Mouse (Mus musculus) embryo, embryonic 11.5 days (tissue): ENCODE data around the gene Bmpr1a.

ENCODE experiments used
- DNase-seq: peaks from one replicate; pipeline ENCODE4 v3.0.0-alpha.2; 2012; ENCODE audit warnings: low read depth, low spot score

Gene Bmpr1a

DNA sequence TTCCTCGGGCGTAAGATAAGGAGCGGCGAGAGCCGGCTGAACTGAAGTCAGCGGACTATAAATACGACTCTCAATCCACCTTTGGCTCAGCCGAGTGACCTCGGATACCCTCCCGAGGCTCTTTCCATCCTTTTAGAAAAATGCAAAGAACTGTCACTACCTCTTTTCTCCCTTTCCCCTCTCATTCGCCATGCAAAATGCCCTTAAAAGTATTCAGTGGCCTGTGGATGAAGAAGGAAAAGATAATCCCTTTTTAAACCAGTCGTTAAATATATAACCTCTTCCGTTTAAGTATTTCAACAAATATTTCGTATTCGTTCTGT lies at the start of gene Bmpr1a:
Gene Bmpr1a, minus strand, starts transcription at position 17 of the 323 bp plus-strand sequence.
- peak; percentile 44 for DNase-seq

DNA sequence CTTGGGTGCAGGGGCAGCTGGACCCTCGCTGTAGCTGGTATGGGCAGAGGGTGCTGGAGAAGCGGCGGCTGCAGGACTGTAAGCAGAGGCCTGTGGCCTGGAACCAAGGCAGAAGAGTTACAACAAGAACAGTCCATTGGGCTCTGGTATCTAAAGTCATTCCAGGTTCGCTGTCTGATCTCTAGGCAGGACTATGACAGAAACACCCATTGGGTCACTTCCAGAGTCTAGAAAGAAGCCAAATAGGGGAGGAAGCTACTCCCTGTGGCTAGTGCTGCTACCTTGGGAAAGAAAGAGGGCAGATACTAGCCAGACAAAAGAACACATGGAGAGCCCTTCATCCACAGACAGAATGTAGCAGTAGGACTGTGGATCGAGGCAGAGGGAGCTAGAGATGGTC lies 49.1 kb upstream of the Bmpr1a start:
- no peak for DNase-seq

DNA sequence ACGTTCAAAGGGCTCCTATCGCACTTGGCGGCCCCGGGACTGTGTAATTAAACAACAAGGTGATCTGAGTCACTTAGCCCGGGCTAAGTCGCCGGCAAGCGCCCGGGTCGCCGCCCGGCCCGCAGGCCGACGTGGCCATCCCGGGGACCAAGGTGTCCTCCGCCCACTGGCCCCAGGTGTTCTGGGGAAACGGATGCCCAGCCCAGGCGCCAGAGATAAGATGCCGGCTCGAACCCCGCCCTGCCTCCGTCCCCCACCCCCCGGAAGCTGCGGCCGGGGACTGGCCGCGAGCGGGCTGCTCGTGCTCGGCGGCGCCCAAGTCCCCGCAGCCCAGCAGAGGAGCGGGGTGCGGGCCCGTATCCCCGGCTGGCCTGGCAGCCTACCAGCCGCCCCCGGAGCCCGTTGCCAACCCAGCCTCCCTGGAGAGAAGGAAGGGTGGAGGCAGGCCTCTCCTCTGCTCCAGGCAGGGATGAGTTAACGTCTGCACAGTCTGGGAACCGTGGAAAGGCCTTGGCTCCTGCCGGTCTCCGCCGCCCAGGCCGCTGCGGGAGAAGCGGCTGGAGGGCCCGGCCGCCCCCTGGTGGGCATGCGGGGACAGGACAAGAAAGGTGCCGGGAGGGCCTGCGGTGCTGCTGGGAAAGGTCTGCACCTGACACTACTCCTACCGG lies 46.0 kb upstream of the Bmpr1a start:
- DNase-seq, result peak; percentile 82

DNA sequence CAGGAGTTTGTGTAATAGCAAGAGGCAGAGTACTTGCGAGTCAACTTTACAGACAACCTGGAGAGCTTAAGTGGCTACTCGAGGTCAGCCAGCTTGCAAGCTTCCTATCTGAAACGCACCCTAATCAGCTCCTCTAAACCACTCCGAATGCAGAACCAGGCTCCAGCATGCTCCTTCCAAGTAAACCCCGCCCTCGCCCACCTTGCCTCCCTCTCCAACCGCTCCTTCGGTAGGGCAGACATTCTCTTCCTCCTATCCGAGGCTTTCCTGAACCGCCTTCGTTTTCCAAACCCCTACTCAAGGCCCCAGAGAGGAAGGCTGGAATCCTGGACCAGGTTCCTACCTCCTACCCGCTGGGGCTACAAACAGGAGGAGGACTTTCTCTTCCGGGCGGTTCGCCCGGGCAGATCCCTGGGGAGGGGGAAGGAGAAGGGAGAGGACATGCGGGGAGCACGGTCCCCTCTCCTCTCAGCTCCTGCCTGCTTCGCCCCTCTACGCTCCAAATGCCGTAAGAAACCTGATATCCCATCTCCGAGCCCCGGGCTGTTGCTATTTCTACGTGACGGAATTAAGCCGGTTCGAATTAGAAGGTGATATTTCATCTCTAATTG lies 45.4 kb upstream of the Bmpr1a start:
- DNase-seq, result peak; percentile 40

DNA sequence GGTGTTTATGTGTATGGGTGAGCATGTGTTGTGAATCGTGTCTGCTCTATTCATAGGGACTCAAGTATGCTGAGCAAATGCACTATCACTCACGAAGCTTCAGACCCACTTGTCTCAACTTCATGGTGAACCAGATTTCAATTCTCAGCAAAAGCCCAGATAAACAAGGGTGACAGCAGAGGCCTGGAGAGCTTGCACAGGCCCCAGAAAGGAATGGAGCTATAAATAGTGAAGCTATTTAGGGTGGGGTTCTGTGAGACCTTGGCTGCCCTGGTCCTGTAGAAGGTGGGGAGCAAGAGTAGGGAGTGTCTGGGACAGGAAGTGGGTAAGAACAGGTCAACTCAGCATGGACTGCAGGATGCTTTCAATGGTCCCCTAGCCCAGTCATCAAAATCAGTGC lies 41.4 kb upstream of the Bmpr1a start:
- DNase-seq, result no peak

DNA sequence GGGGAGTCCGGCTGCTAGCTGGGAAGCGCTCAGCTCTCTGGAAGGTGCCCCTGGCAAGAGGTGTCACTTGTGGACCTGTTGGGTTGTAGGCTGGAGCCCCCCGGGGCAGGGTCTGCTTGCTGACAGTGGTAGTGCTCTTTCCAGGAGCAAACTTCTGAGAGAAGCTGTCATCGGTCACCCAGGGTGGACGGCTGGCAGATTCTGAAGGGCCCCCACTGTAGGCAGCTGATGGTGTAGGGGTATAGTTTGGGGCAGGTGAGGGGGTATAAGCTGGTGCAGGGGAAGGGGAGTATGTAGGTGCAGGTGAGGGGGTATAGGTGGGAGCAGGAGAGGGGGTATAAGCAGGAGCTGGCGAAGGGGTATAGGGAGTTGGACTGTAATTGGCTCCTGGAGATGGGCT lies 40.9 kb upstream of the Bmpr1a start:
- DNase-seq, result no peak

DNA sequence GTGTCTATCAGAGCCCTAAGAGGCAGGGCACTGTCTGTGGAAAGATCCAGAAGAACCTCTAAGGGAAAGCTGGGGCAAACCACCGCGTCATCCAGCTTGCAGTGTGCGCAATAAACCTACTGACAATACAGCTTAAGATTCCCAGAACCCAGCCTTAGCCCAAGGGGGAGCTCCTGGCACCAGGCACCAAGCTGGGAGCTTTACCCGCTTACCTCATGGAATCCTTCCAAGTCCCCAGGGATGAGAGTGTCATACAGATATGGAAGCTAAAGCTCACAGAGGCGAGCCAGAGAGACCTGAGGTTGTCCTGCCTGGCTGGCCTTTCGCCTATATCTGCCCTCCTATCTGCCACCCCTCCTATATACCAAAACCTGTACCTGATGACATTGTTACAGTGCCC lies 40.5 kb upstream of the Bmpr1a start:
- DNase-seq, result no peak

DNA sequence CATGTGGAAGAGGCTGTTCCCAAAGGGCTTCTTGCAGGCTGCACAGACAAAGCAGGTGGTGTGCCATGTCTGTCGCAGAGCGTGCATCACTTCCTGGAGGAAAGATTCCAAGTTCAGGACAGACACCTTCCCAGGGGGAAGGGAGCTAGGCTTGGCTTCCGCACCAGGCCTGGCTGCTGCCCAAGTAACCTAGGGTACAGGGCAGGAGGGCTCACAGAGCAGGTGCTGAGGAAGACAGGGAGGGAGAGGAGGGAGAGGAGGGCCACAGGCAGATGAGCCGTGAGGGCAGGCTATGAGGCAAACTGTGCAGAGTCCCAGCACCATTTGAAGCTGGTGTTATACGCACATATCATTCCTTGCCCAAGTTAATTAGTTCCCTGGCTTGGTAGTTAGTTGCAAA lies 38.8 kb upstream of the Bmpr1a start:
- DNase-seq, result no peak

DNA sequence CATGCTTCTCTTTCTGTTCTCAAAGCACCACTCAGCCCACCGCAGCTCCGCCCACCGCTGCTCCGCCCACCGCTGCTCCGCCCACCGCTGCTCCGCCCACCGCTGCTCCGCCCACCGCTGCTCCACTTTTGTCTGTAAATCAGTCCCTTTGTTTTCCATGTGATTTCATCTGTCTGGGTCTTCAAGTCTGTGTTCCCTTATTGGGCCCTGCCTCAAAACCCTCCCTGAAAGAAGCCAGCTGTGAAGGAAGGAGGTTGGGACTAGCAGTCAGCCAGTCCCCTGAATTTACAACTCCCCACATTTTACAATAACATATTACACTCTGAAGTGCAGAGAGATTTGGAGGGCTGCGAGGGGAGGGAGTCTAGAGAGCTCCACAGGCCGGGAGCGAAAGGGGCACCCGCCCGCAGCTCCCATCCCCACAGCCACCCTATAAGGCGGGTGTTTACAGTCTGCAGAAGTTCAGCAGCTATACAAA lies 37.6 kb upstream of the Bmpr1a start:
- peak; percentile 11 for DNase-seq

DNA sequence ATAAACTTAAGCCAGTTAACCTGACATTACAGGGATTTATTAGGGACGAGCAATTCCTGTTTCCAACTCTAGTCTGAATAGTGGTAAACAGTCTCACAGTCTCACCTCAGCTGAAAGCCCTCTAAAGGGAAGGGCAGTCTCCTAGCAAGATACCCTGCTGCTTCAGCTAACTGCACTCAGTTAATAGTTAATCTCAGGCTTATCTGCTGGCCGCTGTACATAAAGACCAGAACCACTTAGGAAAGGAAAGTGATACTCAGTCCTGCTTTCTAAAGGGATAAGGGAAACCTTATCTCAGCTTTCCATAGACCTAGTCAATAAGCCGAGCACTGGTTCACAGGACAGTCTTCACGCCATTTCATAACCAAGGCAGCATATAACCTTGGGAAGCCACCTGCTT lies 32.7 kb upstream of the Bmpr1a start:
- no peak for DNase-seq

DNA sequence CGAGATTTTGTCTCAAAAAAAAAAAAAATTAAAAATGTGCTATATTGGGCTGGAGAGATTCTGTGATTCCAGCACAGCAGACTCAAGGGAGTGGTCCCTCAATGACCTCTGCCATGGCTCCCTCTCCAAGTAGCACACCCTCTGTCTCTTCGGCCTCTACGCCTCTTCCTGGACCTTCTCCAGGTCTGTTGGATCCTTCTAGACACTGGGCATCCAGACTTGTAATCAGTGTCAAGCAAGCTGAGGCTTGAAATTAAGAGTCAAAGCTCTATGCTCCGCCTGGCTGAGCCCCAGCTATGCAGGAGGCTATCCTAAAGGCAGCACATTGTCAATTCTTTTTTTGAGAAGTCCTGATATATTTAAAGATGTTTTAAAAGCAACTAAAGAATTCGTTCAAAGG lies 30.4 kb upstream of the Bmpr1a start:
- no peak for DNase-seq

DNA sequence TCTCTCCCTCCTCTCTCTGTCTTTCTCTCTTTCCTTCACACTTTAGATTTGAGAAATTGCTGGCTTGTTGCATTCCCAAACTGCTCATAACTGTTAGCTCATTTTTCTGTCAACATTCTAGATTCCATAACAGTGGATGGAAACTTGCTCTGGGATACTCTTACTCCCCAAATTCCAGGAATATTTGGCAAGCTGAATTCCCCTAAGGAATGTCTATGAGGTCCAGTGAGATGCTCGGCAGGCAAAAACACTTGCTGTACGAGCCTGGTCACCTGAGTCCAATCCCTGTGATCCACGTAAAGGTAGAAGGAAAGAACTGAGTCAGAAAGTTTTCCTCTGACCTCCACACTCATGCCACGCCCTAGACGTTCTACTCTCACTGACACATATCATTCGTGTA lies 29.4 kb upstream of the Bmpr1a start:
- no peak for DNase-seq

DNA sequence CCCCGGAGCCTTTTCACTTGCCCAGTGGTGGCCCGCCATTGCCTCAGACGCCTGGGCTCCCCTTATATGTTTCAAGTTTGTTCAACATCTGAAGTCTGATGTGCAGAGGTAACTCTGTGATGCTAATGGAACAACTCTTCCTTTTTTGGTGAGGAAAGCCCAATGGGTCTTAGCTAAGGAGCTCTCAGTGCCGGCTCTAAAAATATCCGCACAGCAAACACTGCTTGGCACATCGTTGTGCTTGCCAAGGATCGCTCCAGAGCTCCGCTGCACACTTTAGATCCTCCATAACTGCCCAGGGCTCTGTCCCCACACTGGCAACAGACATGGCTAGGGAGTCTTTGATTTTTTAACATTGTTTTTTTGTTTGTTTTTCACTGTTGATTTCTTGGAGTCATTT lies 25.7 kb upstream of the Bmpr1a start:
- no peak for DNase-seq

DNA sequence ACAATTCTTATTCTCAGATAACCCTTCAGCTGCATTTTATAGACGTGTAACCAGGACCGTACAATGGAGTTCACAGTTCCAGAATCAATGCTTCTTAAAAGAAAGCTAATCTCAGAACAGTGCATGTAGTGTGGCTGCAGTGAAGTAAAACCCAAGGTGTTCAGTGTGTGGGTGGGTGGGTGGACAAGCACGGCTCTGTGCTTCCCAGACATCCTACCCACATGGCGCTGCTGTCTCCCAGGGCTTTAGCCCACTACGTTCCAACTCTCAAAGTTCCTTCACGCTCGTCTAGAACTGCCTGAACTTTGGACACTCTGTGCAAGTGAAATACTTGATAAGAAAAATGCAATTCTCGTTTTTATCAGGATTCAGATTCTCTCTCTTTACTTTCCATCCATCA lies 19.6 kb upstream of the Bmpr1a start, which contains the start of gene 9230112D13Rik:
Gene 9230112D13Rik, minus strand, starts transcription at position 101 of the 400 bp plus-strand sequence.
- no peak for DNase-seq

DNA sequence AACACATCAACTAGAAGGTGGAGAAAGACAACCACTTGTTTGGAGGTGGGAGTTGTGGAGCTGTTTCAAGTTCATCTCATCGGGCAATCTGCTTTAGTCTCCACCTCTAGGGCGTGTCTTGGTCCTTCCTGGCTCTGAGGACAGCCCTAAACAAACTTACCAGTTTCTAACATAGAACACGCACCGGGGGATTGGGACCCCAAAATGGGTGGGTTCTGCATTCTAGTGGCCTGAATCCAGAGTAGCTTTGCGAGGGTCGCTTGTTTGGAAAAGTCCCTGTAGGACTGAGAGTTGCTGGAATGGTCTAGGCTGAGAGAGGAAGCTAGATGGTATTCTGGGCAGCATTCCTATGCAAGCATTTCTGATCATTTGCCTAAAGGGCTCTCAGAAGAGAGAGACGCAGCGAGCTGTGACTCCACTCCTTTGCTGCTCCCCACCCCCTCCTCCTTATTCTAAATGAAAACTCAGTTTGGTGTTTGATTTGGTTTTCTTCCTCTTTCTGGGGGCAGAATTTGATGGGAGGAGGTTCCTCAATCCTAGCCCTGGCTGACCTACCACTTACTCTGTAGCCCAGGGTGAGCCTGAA lies 14.9 kb upstream of the Bmpr1a start:
- DNase-seq, result no peak

DNA sequence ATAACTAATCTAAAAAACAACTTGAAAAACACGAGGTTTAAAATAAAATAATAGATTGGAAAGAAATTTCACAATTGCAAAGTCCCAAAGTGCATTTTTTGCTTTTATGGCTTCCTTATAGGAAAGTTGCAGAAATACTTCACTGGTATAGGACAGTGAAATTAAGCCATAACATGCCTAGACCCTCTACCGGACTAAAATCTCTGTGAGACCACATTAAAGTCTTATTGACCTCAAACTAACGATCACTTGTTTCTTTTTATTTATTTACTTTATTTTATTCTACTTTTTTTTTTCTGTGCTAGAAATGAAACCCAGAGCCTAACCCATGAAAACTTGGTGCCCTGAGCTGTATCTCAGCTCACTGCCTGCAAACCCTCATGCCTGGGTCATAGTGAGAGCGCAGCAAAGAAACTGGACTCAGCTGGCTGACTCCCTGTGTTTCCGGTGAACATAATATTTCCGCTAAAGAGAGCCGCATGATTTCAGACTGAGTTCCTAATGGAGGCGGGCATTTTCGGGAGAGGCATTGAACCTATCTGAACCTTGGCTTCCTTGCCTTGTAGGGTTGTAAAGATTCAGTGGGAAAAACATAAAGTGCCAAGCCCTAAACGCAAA lies 13.9 kb upstream of the Bmpr1a start:
- no peak for DNase-seq

DNA sequence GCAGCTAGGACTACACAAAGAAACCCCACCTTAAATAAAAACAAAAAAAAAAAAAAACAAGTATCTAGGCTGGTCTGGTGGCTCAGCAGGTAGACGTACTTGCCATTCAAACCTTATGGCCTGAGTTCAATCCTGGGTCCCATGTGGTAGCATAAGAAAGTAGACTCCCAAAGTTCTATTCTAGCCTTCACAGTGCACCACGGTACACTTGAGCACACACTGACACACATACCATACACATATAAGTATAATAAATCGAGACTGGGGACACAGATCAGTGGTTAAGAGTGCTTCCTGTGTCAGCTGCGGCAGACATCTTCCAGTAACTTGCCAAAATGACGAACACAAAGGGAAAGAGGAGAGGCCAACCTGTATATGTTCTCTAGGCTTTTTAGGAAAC lies 12.7 kb upstream of the Bmpr1a start:
- DNase-seq, result no peak

DNA sequence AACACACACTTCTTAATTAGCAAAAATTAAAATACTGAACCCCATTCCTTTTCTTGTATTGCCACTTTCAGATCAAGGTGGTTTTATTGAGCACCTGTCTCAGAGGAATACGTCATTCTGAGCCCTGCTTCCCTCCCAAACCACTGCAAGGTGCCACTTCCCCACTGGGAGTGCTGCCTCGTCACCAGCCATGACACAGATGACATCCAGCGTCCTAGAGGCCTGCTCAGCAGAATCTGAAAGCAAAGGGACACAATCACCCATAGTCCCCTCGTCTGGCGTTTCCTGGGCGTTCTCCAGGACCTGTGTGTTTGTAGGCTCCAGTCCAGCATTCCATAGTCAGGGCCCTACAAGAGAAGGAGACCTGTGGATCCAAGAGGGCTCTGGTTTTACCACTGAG lies 11.0 kb upstream of the Bmpr1a start:
- no peak for DNase-seq

DNA sequence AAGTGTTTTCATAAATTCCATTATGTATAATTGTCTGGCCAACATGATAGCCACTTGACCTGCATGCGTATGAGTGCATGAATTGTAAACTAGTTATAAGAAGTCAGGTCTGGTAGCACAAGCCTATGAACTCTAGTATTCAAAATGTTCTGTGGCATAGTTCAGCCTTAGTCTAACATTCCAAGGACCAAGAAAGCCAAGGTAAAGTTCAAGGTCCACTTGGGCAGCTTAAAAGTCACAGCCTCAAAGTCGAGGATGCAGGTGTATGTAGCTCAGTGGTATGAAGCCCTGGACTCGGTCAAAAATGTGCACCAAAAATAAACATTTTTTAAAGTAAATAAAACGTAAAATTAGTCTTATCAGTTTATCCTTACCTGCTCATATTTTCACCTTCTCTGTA lies 9.5 kb upstream of the Bmpr1a start:
- DNase-seq, result no peak

DNA sequence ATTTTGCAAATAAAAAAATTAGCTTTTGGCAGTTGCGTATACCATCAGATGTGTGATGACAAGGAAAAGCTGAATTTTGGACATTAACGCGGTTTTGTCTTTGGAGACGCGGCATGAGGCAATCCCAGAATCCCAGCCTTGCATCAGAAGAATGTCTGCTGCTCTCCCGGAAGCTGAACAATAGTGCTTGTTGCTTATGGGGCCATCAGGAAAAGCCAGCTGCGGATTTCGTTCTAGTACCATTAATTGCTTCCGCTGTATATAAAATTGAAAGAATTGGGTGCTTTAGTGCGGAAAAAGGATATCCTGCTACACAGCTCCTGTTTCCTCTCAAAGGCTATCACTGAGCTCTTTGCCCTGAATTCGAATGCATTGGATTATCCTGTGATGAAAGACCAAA lies 8.8 kb upstream of the Bmpr1a start:
- no peak for DNase-seq

DNA sequence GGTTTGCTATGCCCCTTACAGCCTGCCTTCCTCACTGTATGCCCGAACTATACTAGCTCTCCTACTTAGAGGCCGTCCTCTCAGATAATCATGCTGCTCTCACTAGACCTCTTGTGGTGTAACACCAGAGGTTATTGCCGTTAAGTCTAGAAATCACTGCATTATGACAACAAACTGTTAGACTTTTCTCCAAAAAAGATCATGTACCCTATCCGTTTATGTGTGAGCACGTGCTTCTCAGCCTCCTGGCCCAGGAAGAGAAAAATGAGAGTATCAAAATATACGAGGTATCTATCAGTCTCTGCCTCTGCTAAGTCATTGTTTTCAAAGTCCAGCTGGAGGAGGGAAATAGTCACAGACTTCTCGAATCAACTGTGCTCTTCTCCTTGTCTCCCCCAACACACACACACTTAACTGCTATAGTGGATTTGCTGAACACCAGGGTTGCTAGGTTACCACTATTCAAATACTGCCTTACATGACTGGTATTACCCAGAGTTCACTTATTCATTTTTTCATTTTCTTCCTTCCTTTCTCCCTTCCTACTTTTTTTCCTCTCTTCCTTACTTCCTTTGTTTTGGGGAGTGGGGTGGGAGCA lies 5.8 kb upstream of the Bmpr1a start:
- DNase-seq, result no peak

DNA sequence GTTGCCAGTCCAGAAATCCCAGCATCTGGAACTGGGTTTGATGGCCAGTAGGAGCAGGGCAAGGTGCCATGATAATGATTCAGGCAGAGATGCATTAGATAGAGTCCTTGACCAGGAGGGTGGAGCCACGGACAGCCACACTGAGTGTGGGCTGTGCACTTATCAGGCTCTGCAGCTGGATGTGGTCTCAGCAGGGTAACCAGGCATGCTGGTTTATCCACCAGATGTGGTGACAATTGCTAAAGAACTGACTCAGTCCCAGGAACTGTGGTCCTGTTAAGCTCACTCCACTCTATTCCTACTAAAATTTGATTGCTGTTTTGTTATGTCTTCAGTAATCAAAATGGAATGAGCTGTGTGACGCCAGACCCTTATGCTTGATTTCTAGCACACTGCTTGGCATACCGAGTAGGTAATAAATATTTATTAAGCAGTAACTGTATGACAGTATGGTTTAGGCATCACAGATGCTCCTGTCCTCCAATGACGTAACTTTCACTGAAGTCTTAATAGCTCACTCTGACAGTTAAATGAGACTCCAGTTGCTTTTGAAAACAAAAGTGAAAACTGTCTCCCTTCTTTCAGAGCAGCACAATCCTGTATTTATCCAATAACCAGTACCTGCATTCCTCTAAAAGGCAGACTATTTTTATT lies 5.2 kb upstream of the Bmpr1a start:
- DNase-seq, result no peak
